Mouse (Mus musculus): Measurements from ENCODE around the gene Ldah. TPM values are rescaled to one million over a fixed set of nuclear protein-coding genes. Genes with fewer than 3 reads are reported as not detected.

Gene Ldah
- polyA plus RNA-seq, 1 experiment from 2014 or later = 71.6 TPM

GRCm38 (mm10) chr12:8332174-8332542, 124.3 kb downstream of the Ldah start:
- no peaks in the 10 kb centered on the region for H3K36me3 ChIP-seq (replicated peaks; ENCODE audit: control insufficient read depth, insufficient read depth, low read depth, low read length)
- H3K27me3 ChIP-seq (ENCODE audit: control insufficient read depth, insufficient read depth, low read length) = no peaks in the 10 kb centered on the region
- no peaks in the 10 kb centered on the region for H3K4me1 ChIP-seq (ENCODE audit: control insufficient read depth, insufficient read depth, low read length)
- no peak overlapping the region for H3K27ac ChIP-seq (replicated peaks; ENCODE audit: low read depth, low read length)
- WGBS = 72% methylated on average over 5 of the region's 5 CpGs
- no peak for DNase-seq (ENCODE audit: low spot score)
- no peak overlapping the region for H3K4me2 ChIP-seq (ENCODE audit: low read depth, low read length)
- H3K9ac ChIP-seq (replicated peaks; ENCODE audit: low read length) = no peak overlapping the region
- H3K4me3 ChIP-seq (ENCODE audit: low read depth, low read length) = no peak overlapping the region
- no peak for ATAC-seq (replicated peaks; ENCODE audit: insufficient number of reproducible peaks, low FRiP score, low TSS enrichment, low read depth)
- H3K9me3 ChIP-seq (replicated peaks; ENCODE audit: control insufficient read depth, low read length) = no peaks in the 10 kb centered on the region

- no peak overlapping the region for H3K27ac ChIP-seq (replicated peaks; ENCODE audit: low read depth, low read length)
- no peak for ATAC-seq (replicated peaks; ENCODE audit: insufficient number of reproducible peaks, low FRiP score, low TSS enrichment, low read depth)
- H3K9ac ChIP-seq (replicated peaks; ENCODE audit: low read length) = no peak overlapping the region
- WGBS = 90% methylated on average over 8 of the region's 8 CpGs
- H3K27me3 ChIP-seq (ENCODE audit: control insufficient read depth, insufficient read depth, low read length) = no peaks in the 10 kb centered on the region
- H3K4me2 ChIP-seq (ENCODE audit: low read depth, low read length) = no peak overlapping the region
- H3K9me3 ChIP-seq (replicated peaks; ENCODE audit: control insufficient read depth, low read length) = no peaks in the 10 kb centered on the region
- H3K36me3 ChIP-seq (replicated peaks; ENCODE audit: control insufficient read depth, insufficient read depth, low read depth, low read length) = no peaks in the 10 kb centered on the region
- no peak for DNase-seq (ENCODE audit: low spot score)
- no peaks in the 10 kb centered on the region for H3K4me1 ChIP-seq (ENCODE audit: control insufficient read depth, insufficient read depth, low read length)
- no peak overlapping the region for H3K4me3 ChIP-seq (ENCODE audit: low read depth, low read length)
Measured at GRCm38 (mm10) chr12:8333617-8334016, 125.7 kb downstream of the Ldah start.

GRCm38 (mm10) chr12:8334261-8334660, 126.4 kb downstream of the Ldah start:
- H3K36me3 ChIP-seq (replicated peaks; ENCODE audit: control insufficient read depth, insufficient read depth, low read depth, low read length) = no peaks in the 10 kb centered on the region
- H3K27ac ChIP-seq (replicated peaks; ENCODE audit: low read depth, low read length) = no peak overlapping the region
- 92% methylated on average over 4 of the region's 4 CpGs for WGBS
- no peak overlapping the region for H3K4me3 ChIP-seq (ENCODE audit: low read depth, low read length)
- ATAC-seq (replicated peaks; ENCODE audit: insufficient number of reproducible peaks, low FRiP score, low TSS enrichment, low read depth) (no peak), DNase-seq (ENCODE audit: low spot score) (no peak)
- H3K9ac ChIP-seq (replicated peaks; ENCODE audit: low read length) = no peak overlapping the region
- no peaks in the 10 kb centered on the region for H3K27me3 ChIP-seq (ENCODE audit: control insufficient read depth, insufficient read depth, low read length)
- no peaks in the 10 kb centered on the region for H3K4me1 ChIP-seq (ENCODE audit: control insufficient read depth, insufficient read depth, low read length)
- H3K9me3 ChIP-seq (replicated peaks; ENCODE audit: control insufficient read depth, low read length) = no peaks in the 10 kb centered on the region
- no peak overlapping the region for H3K4me2 ChIP-seq (ENCODE audit: low read depth, low read length)

Other genes with a start within 250 kb of the Ldah start
- 0.58 and 0.59 TPM in 2 replicates for gene Apob, start 230.5 kb upstream of the Ldah start, polyA plus RNA-seq (2014; fragmentation: Nextera tagmentation; extraction: Ambion mirVana)
- 0.49 and 0.72 TPM in 2 replicates for gene Gdf7, start 93.8 kb downstream of the Ldah start, polyA plus RNA-seq (2014; fragmentation: Nextera tagmentation; extraction: Ambion mirVana)
- gene Hs1bp3, start 105.3 kb downstream of the Ldah start, polyA plus RNA-seq (2014; fragmentation: Nextera tagmentation; extraction: Ambion mirVana) = 9.6 and 11.7 TPM in 2 replicates